Mouse (Mus musculus) liver, adult 2 months (tissue): ENCODE results near the gene Smpd1. TPM values are rescaled to one million over a fixed set of nuclear protein-coding genes. Genes with fewer than 3 reads are reported as not detected.

Source experiments
- DNase-seq: peaks from one replicate; pipeline ENCODE4 v3.0.0-alpha.2; 2011; ENCODE audit warnings: low read depth, low spot score; ENCODE audit errors: extremely low read depth
- H3K27ac ChIP-seq: fragments of 200-500 bp; replicated peaks from 2 replicates; pipeline ENCODE4 v1.5.1; 2012; ENCODE audit warnings: low read depth, mild to moderate bottlenecking, control low read depth, inconsistent platforms, low read length; ENCODE audit not compliant: insufficient read depth
- H3K27me3 ChIP-seq: fragments of 200-500 bp; 2 replicates; pipeline ENCODE4 v1.6.1; 2012; ENCODE audit warnings: mild to moderate bottlenecking, moderate library complexity, low read length, inconsistent platforms; ENCODE audit not compliant: control insufficient read depth, insufficient read depth
- H3K36me3 ChIP-seq: fragments of 200-500 bp; 2 replicates; pipeline ENCODE4 v1.6.1; 2012; ENCODE audit warnings: low read length, inconsistent platforms; ENCODE audit not compliant: control insufficient read depth, insufficient read depth
- H3K4me1 ChIP-seq: fragments of 200-500 bp; 2 replicates; pipeline ENCODE4 v1.6.1; 2011; ENCODE audit warnings: low read length; ENCODE audit not compliant: control insufficient read depth, insufficient read depth
- H3K4me3 ChIP-seq: fragments of 200-500 bp; 2 replicates; pipeline ENCODE4 v1.5.1; 2011; ENCODE audit warnings: low read depth, mild to moderate bottlenecking, control low read depth, low read length, moderate library complexity; ENCODE audit not compliant: insufficient read depth
- H3K79me2 ChIP-seq: fragments of 200-500 bp; 2 replicates; pipeline ENCODE4 v1.6.1; 2012; ENCODE audit warnings: inconsistent platforms, mild to moderate bottlenecking, low read length, moderate library complexity; ENCODE audit not compliant: control insufficient read depth, insufficient read depth
- H3K9ac ChIP-seq: fragments of 200-500 bp; 2 replicates; pipeline ENCODE4 v1.6.1; 2012; ENCODE audit warnings: low read depth, mild to moderate bottlenecking, control low read depth, inconsistent platforms, low read length
- CTCF ChIP-seq: fragments of 200-500 bp; IDR thresholded peaks from 2 replicates; pipeline ENCODE4 v1.5.1; 2011; ENCODE audit warnings: low read depth, low read length, control low read depth
- POLR2A ChIP-seq: fragments of 200-500 bp; IDR thresholded peaks from 2 replicates; pipeline ENCODE4 v1.6.1; 2011; ENCODE audit warnings: low read length, control low read depth; ENCODE audit not compliant: insufficient read depth; ENCODE audit errors: extremely low read depth
- WGBS: fragments of 180-500 bp; shearing (Covaris S2); methylation state at CpG from one replicate; pipeline ENCODE4 v1.1.7; 2018; 5-methylcytosine and 5-hydroxymethylcytosine counted together
- polyA plus RNA-seq: library from polyadenylated mRNA; depleted of rRNA; stranded (reverse); fragments of >200 nt; gene quantifications from 2 replicates; pipeline ENCODE4 v1.2.3, GENCODE M21; 2012
- total RNA-seq: library from RNA; depleted of rRNA; stranded (reverse); fragments of >200 nt; gene quantifications from 2 replicates; pipeline ENCODE4 v1.2.3, GENCODE M21; 2014

Gene Smpd1
- total and polyA plus RNA-seq, 2 experiments: 33.1 to 51.9 TPM

- H3K27ac ChIP-seq: no peak overlapping the region
- H3K79me2 ChIP-seq: no peaks in the 10 kb centered on the region
- no peaks in the 10 kb centered on the region for H3K36me3 ChIP-seq
- H3K4me1 ChIP-seq: no peaks in the 10 kb centered on the region
- WGBS: 71% methylated on average over 4 of the region's 4 CpGs
- TF ChIP-seq CTCF: no peak
- no peak for TF ChIP-seq POLR2A
- DNase-seq: no peak
- no peak overlapping the region for H3K4me3 ChIP-seq
- H3K27me3 ChIP-seq: no peaks in the 10 kb centered on the region
- no peak overlapping the region for H3K9ac ChIP-seq
Measured at GRCm38 (mm10) chr7:105528094-105528493, 26.1 kb upstream of the Smpd1 start.

- 79% methylated on average over 3 of the region's 3 CpGs for WGBS
Measured at GRCm38 (mm10) chr7:105534162-105534561, 20.0 kb upstream of the Smpd1 start.

GRCm38 (mm10) chr7:105545986-105546385 is 8.2 kb upstream of the Smpd1 start:
- Histone ChIP-seq H3K9ac (no peak overlapping the region), H3K4me1 (no peaks in the 10 kb centered on the region), H3K4me3 (no peak overlapping the region), H3K36me3 (no peaks in the 10 kb centered on the region), H3K79me2 (no peaks in the 10 kb centered on the region), H3K27me3 (no peaks in the 10 kb centered on the region), H3K27ac (no peak overlapping the region)
- DNase-seq: no peak
- TF ChIP-seq POLR2A (no peak), CTCF (no peak)
- WGBS: 76% methylated on average over 8 of the region's 8 CpGs

More at GRCm38 (mm10) chr7:105534162-105534561, 20.0 kb upstream of the Smpd1 start:
- TF ChIP-seq POLR2A (no peak), CTCF (no peak)
- no peak overlapping the region for H3K9ac ChIP-seq
- H3K4me3 ChIP-seq: no peak overlapping the region
- no peaks in the 10 kb centered on the region for H3K4me1 ChIP-seq
- no peaks in the 10 kb centered on the region for H3K27me3 ChIP-seq
- DNase-seq: no peak
- H3K36me3 ChIP-seq: no peaks in the 10 kb centered on the region
- no peaks in the 10 kb centered on the region for H3K79me2 ChIP-seq
- no peak overlapping the region for H3K27ac ChIP-seq

- Histone ChIP-seq H3K27ac (no peak overlapping the region), H3K79me2 (no peaks in the 10 kb centered on the region), H3K4me3 (no peak overlapping the region), H3K27me3 (no peaks in the 10 kb centered on the region), H3K4me1 (no peaks in the 10 kb centered on the region), H3K36me3 (no peaks in the 10 kb centered on the region), H3K9ac (no peak overlapping the region)
- TF ChIP-seq POLR2A (no peak), CTCF (no peak)
- WGBS: 79% methylated on average over 7 of the region's 7 CpGs
- DNase-seq: no peak
Measured at GRCm38 (mm10) chr7:105547970-105548369, 6.2 kb upstream of the Smpd1 start.

GRCm38 (mm10) chr7:105549035-105549434 is 5.1 kb upstream of the Smpd1 start:
- no peaks in the 10 kb centered on the region for H3K36me3 ChIP-seq
- WGBS: 40% methylated on average over 6 of the region's 6 CpGs
- peak; percentile 60 for DNase-seq
- H3K27ac ChIP-seq: no peak overlapping the region
- no peaks in the 10 kb centered on the region for H3K79me2 ChIP-seq
- H3K9ac ChIP-seq: no peak overlapping the region
- peaks cover 4% of the 10 kb centered on the region; the same call in 1 of the 2 replicates for H3K4me1 ChIP-seq
- TF ChIP-seq POLR2A (no peak), CTCF (no peak)
- no peaks in the 10 kb centered on the region for H3K27me3 ChIP-seq
- no peak overlapping the region for H3K4me3 ChIP-seq

- Histone ChIP-seq H3K9ac (peak overlapping the region; percentile 67), H3K27ac (peak overlapping the region; percentile 68), H3K4me3 (peak overlapping the region; percentile 90), H3K4me1 (peaks cover 10% of the 10 kb centered on the region), H3K36me3 (0 out of 2 replicates have a peak, but pooled peaks cover 2% of the 10 kb centered on the region), H3K79me2 (peaks cover 3% of the 10 kb centered on the region; the same call in 1 of the 2 replicates), H3K27me3 (no peaks in the 10 kb centered on the region)
- TF ChIP-seq POLR2A (no peak), CTCF (no peak)
- DNase-seq: no peak
- WGBS: 38% methylated on average over 27 of the region's 27 CpGs
Measured at GRCm38 (mm10) chr7:105553456-105554211, 526 bp upstream of the Smpd1 start.
